Mouse (Mus musculus): Measurements from ENCODE around the gene Fas.

DNA sequence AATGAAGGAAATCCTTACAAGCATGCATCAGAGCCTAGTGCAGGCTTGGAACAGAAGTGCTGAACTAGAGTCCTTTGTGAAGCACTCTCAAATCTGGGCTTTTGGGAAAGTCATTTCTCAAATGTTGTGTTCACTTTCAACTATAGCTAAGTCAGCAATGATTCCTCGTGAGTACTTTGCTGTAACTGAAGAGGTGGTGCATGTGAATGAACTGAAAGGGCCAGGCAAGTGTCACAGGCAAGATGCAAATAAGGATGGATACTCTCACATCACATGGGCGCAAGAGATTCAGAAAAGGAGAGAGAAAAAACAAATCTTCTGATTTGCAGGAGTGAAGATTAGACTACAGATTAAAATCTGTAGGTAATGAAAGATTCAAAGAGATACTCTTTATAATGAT is 10.0 kb downstream of the Fas start:
- TF ChIP-seq CTCF (IDR thresholded peaks at IDR 0.05; ENCODE audit: low read depth) (no peak), EP300 (IDR thresholded peaks at IDR 0.05; ENCODE audit: low read depth) (no peak)

Data from heart, postnatal 0 days (tissue).